Mouse (Mus musculus) hindbrain, embryonic 16.5 days (tissue): ENCODE data around the gene Akap6. TPM values are rescaled to one million over a fixed set of nuclear protein-coding genes. Genes with fewer than 3 reads are reported as not detected.
A peak's percentile ranks its signal among the peaks of the same experiment; 100 is the strongest.

ENCODE experiments used
- ATAC-seq: fragments of 200-750 bp; cut with Nextera tagmentation; 2 replicates; pipeline ENCODE4 v1.8.0; 2017; ENCODE audit warnings: moderate TSS enrichment, moderate library complexity
- H3K27ac ChIP-seq: fragments of 300-500 bp; sonication (generic); 2 replicates; pipeline ENCODE4 v1.5.1; 2014; ENCODE audit warnings: low read depth, mild to moderate bottlenecking, control low read depth, low read length, moderate library complexity
- H3K27me3 ChIP-seq: fragments of 300-500 bp; sonication (generic); replicated peaks from 2 replicates; pipeline ENCODE4 v1.6.1; 2014; ENCODE audit warnings: low read length; ENCODE audit not compliant: control insufficient read depth, insufficient read depth
- H3K36me3 ChIP-seq: fragments of 300-500 bp; sonication (generic); 2 replicates; pipeline ENCODE4 v1.6.1; 2014; ENCODE audit warnings: mild to moderate bottlenecking, low read length, moderate library complexity, mixed read lengths; ENCODE audit not compliant: control insufficient read depth, insufficient read depth
- H3K4me1 ChIP-seq: fragments of 300-500 bp; sonication (generic); 2 replicates; pipeline ENCODE4 v1.6.1; 2014; ENCODE audit warnings: low read depth, low read length; ENCODE audit not compliant: control insufficient read depth, insufficient read depth
- H3K4me2 ChIP-seq: fragments of 300-500 bp; sonication (generic); 2 replicates; pipeline ENCODE4 v1.6.1; 2014; ENCODE audit warnings: mild to moderate bottlenecking, low read length, control low read depth, moderate library complexity
- H3K4me3 ChIP-seq: fragments of 300-500 bp; sonication (generic); 2 replicates; pipeline ENCODE4 v1.5.1; 2014; ENCODE audit warnings: mild to moderate bottlenecking, low read length, control low read depth, moderate library complexity
- H3K9ac ChIP-seq: fragments of 300-500 bp; sonication (generic); 2 replicates; pipeline ENCODE4 v1.6.1; 2014; ENCODE audit warnings: low read depth, mild to moderate bottlenecking, control low read depth, low read length, moderate library complexity
- H3K9me3 ChIP-seq: fragments of 300-500 bp; sonication (generic); 2 replicates; pipeline ENCODE4 v1.6.1; 2014; ENCODE audit warnings: mild to moderate bottlenecking, low read length, moderate library complexity; ENCODE audit not compliant: control insufficient read depth
- WGBS: fragments of 180-500 bp; shearing (Covaris S2); extraction: QIAGEN DNeasy Blood & Tissue Kit; methylation state at CpG from one replicate; pipeline ENCODE4 v1.1.7; 2014; 5-methylcytosine and 5-hydroxymethylcytosine counted together
- polyA plus RNA-seq: library from polyadenylated mRNA; unstranded; fragments of >200 nt; fragmentation: Nextera tagmentation; extraction: Ambion mirVana; gene quantifications from 2 replicates; pipeline ENCODE4 v1.2.1, GENCODE M21; 2015

Gene Akap6
- polyA plus RNA-seq, result 22.9 and 23.9 TPM in 2 replicates

GRCm38 (mm10) chr12:52699146-52699545 is at the start of gene Akap6:
Gene Akap6 (plus strand): TSS chr12:52699383.
- WGBS, result 14% methylated on average over 6 of the region's 6 CpGs
- peak within 1 kb of the TSS; percentile 66 for H3K4me3 ChIP-seq
- no peaks in the 10 kb centered on the region for H3K27me3 ChIP-seq
- ATAC-seq, result peak; percentile 89
- peak within 1 kb of the TSS; percentile 86 for H3K27ac ChIP-seq
- peak within 1 kb of the TSS; percentile 72 for H3K4me2 ChIP-seq
- peaks cover 18% of the 10 kb centered on the region for H3K4me1 ChIP-seq
- peak within 1 kb of the TSS; percentile 75 for H3K9ac ChIP-seq
- H3K9me3 ChIP-seq, result no peaks in the 10 kb centered on the region
- H3K36me3 ChIP-seq, result no peaks in the 10 kb centered on the region

- Histone ChIP-seq H3K27ac (no peak overlapping the region), H3K9me3 (no peaks in the 10 kb centered on the region), H3K4me3 (no peak overlapping the region), H3K36me3 (no peaks in the 10 kb centered on the region), H3K9ac (no peak overlapping the region), H3K4me2 (no peak overlapping the region), H3K4me1 (no peaks in the 10 kb centered on the region), H3K27me3 (no peaks in the 10 kb centered on the region)
- 86% methylated on average over 7 of the region's 7 CpGs for WGBS
- no peak for ATAC-seq
Observed at GRCm38 (mm10) chr12:52662907-52663790, 36.0 kb upstream of the Akap6 start.

- Histone ChIP-seq H3K9ac (no peak overlapping the region), H3K4me3 (no peak overlapping the region), H3K27ac (no peak overlapping the region), H3K4me2 (no peak overlapping the region), H3K27me3 (no peaks in the 10 kb centered on the region), H3K4me1 (no peaks in the 10 kb centered on the region), H3K9me3 (no peaks in the 10 kb centered on the region), H3K36me3 (no peaks in the 10 kb centered on the region)
- no peak for ATAC-seq
- WGBS, result 78% methylated on average over 5 of the region's 5 CpGs
Observed at GRCm38 (mm10) chr12:52664944-52665343, 34.2 kb upstream of the Akap6 start.

GRCm38 (mm10) chr12:52671436-52671835 is 27.7 kb upstream of the Akap6 start:
- no peaks in the 10 kb centered on the region for H3K27me3 ChIP-seq
- H3K36me3 ChIP-seq, result no peaks in the 10 kb centered on the region
- peak overlapping the region; percentile 48; the same call in 1 of the 2 replicates for H3K27ac ChIP-seq
- no peak overlapping the region for H3K4me3 ChIP-seq
- peak overlapping the region; percentile 2; the same call in 1 of the 2 replicates for H3K9ac ChIP-seq
- peaks cover 8% of the 10 kb centered on the region; the same call in 1 of the 2 replicates for H3K4me1 ChIP-seq
- ATAC-seq, result peak; percentile 87
- H3K9me3 ChIP-seq, result no peaks in the 10 kb centered on the region
- WGBS, result 4% methylated on average over 7 of the region's 7 CpGs
- H3K4me2 ChIP-seq, result peak overlapping the region; percentile 17; the same call in 1 of the 2 replicates

- Histone ChIP-seq H3K27ac (peak overlapping the region; percentile 48; the same call in 1 of the 2 replicates), H3K27me3 (no peaks in the 10 kb centered on the region), H3K4me2 (no peak overlapping the region), H3K9ac (no peak overlapping the region), H3K4me1 (peaks cover 8% of the 10 kb centered on the region; the same call in 1 of the 2 replicates), H3K9me3 (no peaks in the 10 kb centered on the region), H3K36me3 (no peaks in the 10 kb centered on the region), H3K4me3 (no peak overlapping the region)
- no peak for ATAC-seq
- WGBS, result 33% methylated on average over 6 of the region's 6 CpGs
Observed at GRCm38 (mm10) chr12:52671943-52672342, 27.2 kb upstream of the Akap6 start.

- H3K27me3 ChIP-seq, result no peaks in the 10 kb centered on the region
- H3K4me1 ChIP-seq, result peaks cover 8% of the 10 kb centered on the region; the same call in 1 of the 2 replicates
- H3K27ac ChIP-seq, result no peak overlapping the region
- H3K4me3 ChIP-seq, result no peak overlapping the region
- no peak overlapping the region for H3K9ac ChIP-seq
- WGBS, result 65% methylated on average over 6 of the region's 6 CpGs
- H3K9me3 ChIP-seq, result no peaks in the 10 kb centered on the region
- ATAC-seq, result no peak
- no peak overlapping the region for H3K4me2 ChIP-seq
- H3K36me3 ChIP-seq, result no peaks in the 10 kb centered on the region
Observed at GRCm38 (mm10) chr12:52673361-52673960, 25.7 kb upstream of the Akap6 start.

- peak; percentile 92 for ATAC-seq
Observed at GRCm38 (mm10) chr12:52675010-52675409, 24.2 kb upstream of the Akap6 start.

GRCm38 (mm10) chr12:52687355-52687754 is 11.8 kb upstream of the Akap6 start:
- no peak overlapping the region; the same call in 1 of the 2 replicates for H3K4me2 ChIP-seq
- no peaks in the 10 kb centered on the region for H3K36me3 ChIP-seq
- ATAC-seq, result 0 out of 2 replicates have a peak, but pooled peaks have one; percentile 40
- H3K9me3 ChIP-seq, result no peaks in the 10 kb centered on the region
- no peak overlapping the region for H3K4me3 ChIP-seq
- no peak overlapping the region for H3K9ac ChIP-seq
- H3K4me1 ChIP-seq, result no peaks in the 10 kb centered on the region
- WGBS, result 55% methylated on average over 9 of the region's 9 CpGs
- H3K27me3 ChIP-seq, result no peaks in the 10 kb centered on the region
- no peak overlapping the region for H3K27ac ChIP-seq

More at GRCm38 (mm10) chr12:52675010-52675409, 24.2 kb upstream of the Akap6 start:
- no peak overlapping the region for H3K9ac ChIP-seq
- H3K4me3 ChIP-seq, result no peak overlapping the region
- H3K36me3 ChIP-seq, result no peaks in the 10 kb centered on the region
- no peaks in the 10 kb centered on the region for H3K27me3 ChIP-seq
- WGBS, result 30% methylated on average over 4 of the region's 4 CpGs
- peaks cover 8% of the 10 kb centered on the region; the same call in 1 of the 2 replicates for H3K4me1 ChIP-seq
- H3K4me2 ChIP-seq, result no peak overlapping the region
- H3K27ac ChIP-seq, result no peak overlapping the region
- no peaks in the 10 kb centered on the region for H3K9me3 ChIP-seq

GRCm38 (mm10) chr12:52688712-52689111 is 10.5 kb upstream of the Akap6 start:
- 96% methylated on average over 2 of the region's 2 CpGs for WGBS
- H3K4me1 ChIP-seq, result no peaks in the 10 kb centered on the region

More at GRCm38 (mm10) chr12:52688712-52689111, 10.5 kb upstream of the Akap6 start:
- Histone ChIP-seq H3K36me3 (no peaks in the 10 kb centered on the region), H3K27ac (no peak overlapping the region), H3K4me2 (no peak overlapping the region), H3K9ac (no peak overlapping the region), H3K4me3 (no peak overlapping the region), H3K27me3 (no peaks in the 10 kb centered on the region), H3K9me3 (no peaks in the 10 kb centered on the region)
- ATAC-seq, result no peak
